Mouse (Mus musculus) E14TG2a.4 (cell line): Measurements from ENCODE around the gene Ing2.

Experiments
- CTCF ChIP-seq: conservative IDR thresholded peaks from 2 replicates; pipeline ENCODE4 v1.5.1; 2014; ENCODE audit warnings: low read length
- NANOG ChIP-seq: IDR thresholded peaks from 2 replicates; pipeline ENCODE4 v1.6.1; 2014; ENCODE audit warnings: borderline replicate concordance, low read length, mixed read lengths
- POU5F1 ChIP-seq: IDR thresholded peaks from 2 replicates; pipeline ENCODE4 v1.6.1; 2014; ENCODE audit warnings: low read length, borderline replicate concordance

GRCm38 (mm10) chr8:47695431-47696105 lies 20.2 kb upstream of the Ing2 start:
- TF ChIP-seq CTCF (no peak), POU5F1 (no peak), NANOG (no peak)
